Mouse (Mus musculus) erythroblast, embryonic 14.5 days (primary cell): ENCODE data around the gene Carmil3.

Experiments used
- GATA1 ChIP-seq: IDR thresholded peaks from 2 replicates; pipeline ENCODE4 v1.6.1; 2012; ENCODE audit warnings: low read length, inconsistent platforms, mixed read lengths
- TAL1 ChIP-seq: IDR thresholded peaks from 3 replicates; pipeline ENCODE4 v1.6.1; 2012; ENCODE audit warnings: low read length, inconsistent platforms, mixed read lengths

DNA sequence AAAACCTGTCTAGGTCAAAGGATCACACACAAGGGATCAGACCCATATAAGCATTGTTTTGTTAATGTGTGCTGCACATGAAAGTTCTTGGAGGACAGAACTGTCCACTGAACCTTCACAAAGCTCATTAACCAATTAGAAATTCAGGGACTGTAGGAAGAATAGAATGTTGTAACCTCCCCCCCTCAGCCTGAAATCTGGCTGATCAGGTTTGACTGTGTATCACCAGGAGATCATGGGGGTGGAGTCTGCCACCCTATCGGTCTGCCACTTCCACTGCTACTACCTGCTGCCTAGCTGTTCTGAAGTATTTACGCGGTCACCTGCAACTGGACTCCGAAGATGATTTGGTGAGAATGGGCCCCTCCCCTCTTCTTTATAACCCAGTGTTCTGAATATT lies 30.7 kb upstream of the Carmil3 start:
- no peak for TF ChIP-seq TAL1
- no peak for TF ChIP-seq GATA1
